Mouse (Mus musculus): ENCODE data around the gene Resf1.
A peak's percentile ranks its signal among the peaks of the same experiment; 100 is the strongest.
"Not testable (repeated sequence)": the region's sequence is repeated elsewhere in the genome, so short reads cannot be mapped to it uniquely, and the experiment has no call there.

The Resf1 gene

GRCm38 (mm10) chr6:149344372-149344771, 35.2 kb downstream of the Resf1 start:
- no peak for DNase-seq (ENCODE audit: low read depth, low spot score)

DNA sequence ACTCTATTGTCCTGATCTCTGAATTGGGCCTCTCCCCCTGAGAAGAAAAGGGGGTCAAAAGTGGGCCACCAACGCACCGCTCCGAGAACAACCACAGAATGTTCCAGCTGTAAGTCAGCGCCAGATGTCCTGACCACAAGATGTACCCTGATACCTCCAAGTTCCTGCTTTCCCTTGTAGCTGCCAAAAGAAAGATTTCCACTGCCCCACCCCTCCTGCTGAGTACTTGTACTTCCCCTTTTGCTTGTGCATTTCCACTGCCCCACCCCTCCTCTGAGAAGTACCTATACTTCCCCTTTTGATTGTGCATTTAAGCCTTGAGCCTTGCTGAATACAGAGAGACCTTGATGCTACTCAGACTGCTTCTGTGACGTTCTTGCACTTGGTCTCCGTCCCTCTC, 39.0 kb downstream of the Resf1 start:
- peak; percentile 51 for DNase-seq (ENCODE audit: low read depth, low spot score)

DNA sequence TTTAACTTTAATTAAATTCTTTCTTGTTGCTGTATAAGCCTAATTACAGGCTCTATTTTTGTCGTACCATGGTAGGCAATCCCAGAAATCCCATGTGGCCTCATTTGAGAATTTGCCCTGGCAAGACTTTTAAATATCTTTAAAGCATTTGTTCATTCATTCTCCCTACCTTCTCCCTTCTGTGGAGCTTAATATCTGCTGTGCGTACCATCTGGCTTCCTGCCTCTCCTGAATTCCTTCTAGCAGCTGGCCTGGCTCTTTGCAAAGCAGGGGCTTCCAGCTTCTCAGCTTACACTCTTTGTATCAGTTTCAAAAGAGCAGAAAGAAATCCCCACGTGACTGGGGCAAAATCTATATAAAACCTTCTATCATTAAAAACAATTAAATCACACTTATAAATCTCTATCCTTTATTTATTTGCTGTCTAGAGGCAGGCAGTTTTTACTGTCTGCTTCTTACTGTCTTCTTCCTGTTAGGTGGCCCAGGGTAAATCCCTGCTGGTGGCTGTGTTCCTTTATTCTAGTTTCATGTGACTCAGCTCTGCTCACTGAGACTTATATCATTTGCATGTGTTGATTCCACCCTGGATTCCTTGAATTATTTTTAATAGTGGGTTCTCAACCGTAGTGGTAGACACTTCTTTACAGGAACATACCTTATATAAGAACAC, 45.7 kb downstream of the Resf1 start:
- peak; percentile 63 for DNase-seq (ENCODE audit: low read depth, low spot score)

- peak; percentile 29 for DNase-seq (ENCODE audit: low read depth, low spot score)
Observed at GRCm38 (mm10) chr6:149355799-149356198, 46.6 kb downstream of the Resf1 start.

DNA sequence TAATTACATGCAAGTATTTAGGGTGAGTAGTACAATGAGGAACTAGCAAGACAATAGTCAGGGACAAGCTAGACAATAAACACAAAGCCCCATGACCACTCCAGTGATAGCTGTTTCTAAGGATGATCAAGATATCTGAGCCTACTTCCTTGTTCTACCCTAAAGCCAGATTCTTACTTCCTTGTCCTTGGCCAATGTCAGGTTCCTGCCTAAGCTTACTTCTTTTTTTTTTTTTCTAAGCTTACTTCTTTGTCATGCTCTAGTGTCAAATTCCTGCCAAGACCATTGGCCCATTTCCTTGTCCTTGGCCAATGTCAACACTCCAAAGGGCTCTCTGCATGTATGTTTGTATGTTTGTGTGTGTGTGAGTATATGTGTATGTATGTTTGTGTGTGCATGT, 47.9 kb downstream of the Resf1 start:
- peak; percentile 95 for DNase-seq (ENCODE audit: low read depth, low spot score)

DNA sequence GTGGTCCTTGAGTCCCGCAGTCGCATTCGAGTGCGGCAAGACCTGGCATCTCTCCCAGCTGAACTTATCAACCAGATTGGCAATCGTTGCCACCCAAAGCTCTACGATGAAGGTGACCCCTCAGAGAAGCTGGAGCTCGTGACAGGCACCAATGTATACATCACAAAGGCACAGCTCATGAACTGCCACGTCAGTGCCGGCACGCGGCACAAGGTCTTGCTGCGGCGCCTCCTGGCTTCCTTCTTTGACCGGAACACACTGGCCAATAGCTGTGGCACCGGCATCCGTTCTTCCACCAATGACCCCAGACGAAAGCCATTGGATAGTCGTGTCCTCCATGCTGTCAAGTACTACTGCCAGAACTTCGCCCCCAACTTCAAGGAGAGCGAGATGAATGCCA, 53.3 kb downstream of the Resf1 start:
- peak; percentile 54 for DNase-seq (ENCODE audit: low read depth, low spot score)

DNA sequence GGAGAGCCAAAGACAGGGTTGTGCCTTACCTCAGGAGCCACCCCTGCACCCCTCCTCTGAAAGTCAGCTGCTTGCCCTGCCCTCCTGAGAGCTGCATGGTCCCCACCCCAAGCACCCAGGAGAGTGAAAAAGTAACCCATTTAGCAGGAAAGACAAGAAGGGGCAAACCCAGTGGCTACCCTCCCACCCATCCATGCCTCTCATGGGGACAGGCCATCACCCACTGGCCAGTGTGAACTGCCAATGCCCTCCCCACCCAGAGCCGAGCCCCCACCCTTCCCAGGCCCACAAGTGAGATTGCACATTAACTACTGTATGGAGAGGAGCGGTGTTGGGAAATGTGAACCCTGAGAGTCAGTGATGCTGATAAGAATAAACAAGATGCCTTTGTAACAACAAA, 56.8 kb downstream of the Resf1 start:
- DNase-seq (ENCODE audit: low read depth, low spot score), result not testable (repeated sequence)

GRCm38 (mm10) chr6:149366403-149366802, 57.2 kb downstream of the Resf1 start:
- DNase-seq (ENCODE audit: low read depth, low spot score), result no peak

DNA sequence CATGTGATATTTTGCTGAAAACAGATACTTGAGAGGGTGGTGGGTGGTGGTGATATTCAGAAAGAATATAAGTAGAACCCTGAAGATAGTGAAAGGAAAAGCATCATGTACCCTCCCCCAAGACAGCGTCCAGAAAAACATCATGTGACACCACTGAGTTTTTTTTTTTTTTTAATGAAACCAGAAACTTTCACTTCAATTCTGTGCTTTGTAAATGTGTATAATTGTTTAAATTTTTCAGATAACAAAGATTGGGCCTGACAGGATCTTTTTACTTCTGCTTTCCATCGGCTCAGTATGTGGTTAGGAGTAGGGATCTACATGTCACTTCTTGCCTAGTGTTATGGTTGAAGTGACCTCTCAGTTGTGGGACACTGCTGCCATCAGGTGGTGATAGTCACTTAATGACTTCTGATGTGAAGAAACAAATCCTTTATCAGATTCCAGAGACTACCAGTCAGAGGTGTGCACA, 65.8 kb downstream of the Resf1 start:
- DNase-seq (ENCODE audit: low read depth, low spot score), result peak; percentile 94

DNA sequence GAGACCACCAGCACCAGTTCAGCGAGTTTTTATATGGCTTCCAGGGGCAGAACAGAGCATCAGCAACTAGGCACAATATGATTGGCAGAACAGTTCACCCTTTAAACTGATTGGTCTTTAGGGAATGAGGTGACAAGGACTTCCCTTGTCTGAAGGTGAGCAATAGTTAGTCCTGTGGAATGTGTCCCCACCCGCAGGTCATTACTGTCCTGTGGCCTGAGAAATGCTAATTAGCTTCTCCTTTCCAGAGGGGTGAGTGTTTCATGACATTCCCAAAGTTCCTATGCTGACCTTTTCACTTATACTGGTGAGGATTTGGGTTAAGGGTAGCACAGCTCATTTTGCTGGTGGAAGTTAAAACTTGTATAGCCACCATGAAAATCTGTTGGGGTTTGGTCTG, 74.3 kb downstream of the Resf1 start:
- DNase-seq (ENCODE audit: low read depth, low spot score), result peak; percentile 55

Data from R1 (cell line).